Mouse (Mus musculus) embryonic facial prominence, embryonic 10.5 days (tissue): ENCODE measurements around the gene Rps5. TPM values are rescaled to one million over a fixed set of nuclear protein-coding genes. Genes with fewer than 3 reads are reported as not detected.
"Not testable (repeated sequence)": the region's sequence is repeated elsewhere in the genome, so short reads cannot be mapped to it uniquely, and the experiment has no call there.

Source experiments
- DNase-seq: peaks from one replicate; pipeline ENCODE4 v3.0.0-alpha.2; 2017; ENCODE audit warnings: low spot score
- H3K27ac ChIP-seq: fragments of 300-500 bp; sonication (generic); replicated peaks from 2 replicates; pipeline ENCODE4 v1.5.1; 2016; ENCODE audit warnings: mild to moderate bottlenecking
- H3K27me3 ChIP-seq: fragments of 300-500 bp; sonication (generic); replicated peaks from 2 replicates; pipeline ENCODE4 v1.6.1; 2016; ENCODE audit warnings: low read depth, mild to moderate bottlenecking; ENCODE audit not compliant: poor library complexity, severe bottlenecking
- H3K36me3 ChIP-seq: fragments of 300-500 bp; sonication (generic); replicated peaks from 2 replicates; pipeline ENCODE4 v1.6.1; 2016; ENCODE audit warnings: mild to moderate bottlenecking, moderate library complexity
- H3K4me1 ChIP-seq: fragments of 300-500 bp; sonication (generic); 2 replicates; pipeline ENCODE4 v1.6.1; 2016
- H3K4me3 ChIP-seq: fragments of 300-500 bp; sonication (generic); 2 replicates; pipeline ENCODE4 v1.5.1; 2016; ENCODE audit warnings: mild to moderate bottlenecking, moderate library complexity
- H3K9me3 ChIP-seq: fragments of 300-500 bp; sonication (generic); 2 replicates; pipeline ENCODE4 v1.6.1; 2016; ENCODE audit warnings: mild to moderate bottlenecking
- WGBS: fragments of 180-500 bp; shearing (Covaris S2); methylation state at CpG from one replicate; pipeline ENCODE4 v1.1.7; 2016; 5-methylcytosine and 5-hydroxymethylcytosine counted together
- polyA plus RNA-seq: library from polyadenylated mRNA; unstranded; fragments of >200 nt; fragmentation: Nextera tagmentation; extraction: Ambion mirVana; gene quantifications from 2 replicates; pipeline ENCODE4 v1.2.1, GENCODE M21; 2016

Rps5 gene
- polyA plus RNA-seq, 1 experiment from 2014 or later, result 1,123 TPM

- WGBS, result 89% methylated on average over 4 of the region's 4 CpGs
- not testable (repeated sequence) for DNase-seq, H3K36me3 ChIP-seq, H3K4me1 ChIP-seq, H3K27ac ChIP-seq, H3K27me3 ChIP-seq, H3K4me3 ChIP-seq, H3K9me3 ChIP-seq
These were observed 15.2 kb downstream of the Rps5 start for GRCm38 (mm10) chr7:12937254-12937803.

GRCm38 (mm10) chr7:12940599-12940998 is 18.5 kb downstream of the Rps5 start:
- Histone ChIP-seq H3K4me1 (no peaks in the 10 kb centered on the region), H3K9me3 (no peaks in the 10 kb centered on the region), H3K27me3 (no peaks in the 10 kb centered on the region), H3K36me3 (no peaks in the 10 kb centered on the region), H3K27ac (no peak overlapping the region), H3K4me3 (no peak overlapping the region)
- whole genome bisulfite sequencing, result 84% methylated on average over 4 of the region's 4 CpGs
- no peak for DNase-seq

GRCm38 (mm10) chr7:12943488-12943887 is 21.4 kb downstream of the Rps5 start:
- H3K27me3 ChIP-seq, result no peaks in the 10 kb centered on the region
- H3K4me1 ChIP-seq, result no peaks in the 10 kb centered on the region
- H3K27ac ChIP-seq, result no peak overlapping the region
- no peak overlapping the region for H3K4me3 ChIP-seq
- peaks cover 3% of the 10 kb centered on the region; the same call in 1 of the 2 replicates for H3K9me3 ChIP-seq
- no peak for DNase-seq
- no peaks in the 10 kb centered on the region for H3K36me3 ChIP-seq

- 10% methylated on average over 35 of the region's 35 CpGs for WGBS
- no peaks in the 10 kb centered on the region for H3K27me3 ChIP-seq
- peak overlapping the region; percentile 62 for H3K4me3 ChIP-seq
These were observed 27.2 kb downstream of the Rps5 start for GRCm38 (mm10) chr7:12949032-12949871.

GRCm38 (mm10) chr7:12949872-12950229 is 27.8 kb downstream of the Rps5 start:
- 7% methylated on average over 16 of the region's 16 CpGs for WGBS
- Histone ChIP-seq H3K9me3 (peaks cover 6% of the 10 kb centered on the region; the same call in 1 of the 2 replicates), H3K27ac (peak overlapping the region; percentile 94), H3K27me3 (no peaks in the 10 kb centered on the region), H3K36me3 (no peaks in the 10 kb centered on the region), H3K4me3 (peak overlapping the region; percentile 62), H3K4me1 (peaks cover 11% of the 10 kb centered on the region)
- no peak for DNase-seq

More at GRCm38 (mm10) chr7:12949032-12949871, 27.2 kb downstream of the Rps5 start:
- DNase-seq, result peak; percentile 94
- no peaks in the 10 kb centered on the region for H3K36me3 ChIP-seq
- H3K9me3 ChIP-seq, result peaks cover 6% of the 10 kb centered on the region; the same call in 1 of the 2 replicates
- H3K4me1 ChIP-seq, result peaks cover 11% of the 10 kb centered on the region
- H3K27ac ChIP-seq, result peak overlapping the region; percentile 94

GRCm38 (mm10) chr7:12954896-12955295 is 32.8 kb downstream of the Rps5 start:
- Histone ChIP-seq H3K4me1 (peaks cover 9% of the 10 kb centered on the region), H3K4me3 (no peak overlapping the region), H3K36me3 (no peaks in the 10 kb centered on the region), H3K27me3 (no peaks in the 10 kb centered on the region), H3K9me3 (no peaks in the 10 kb centered on the region), H3K27ac (no peak overlapping the region)
- WGBS, result 68% methylated on average over 3 of the region's 3 CpGs
- no peak for DNase-seq

GRCm38 (mm10) chr7:12957511-12957910 is 35.4 kb downstream of the Rps5 start:
- H3K9me3 ChIP-seq, result no peaks in the 10 kb centered on the region
- no peak for DNase-seq
- no peaks in the 10 kb centered on the region for H3K36me3 ChIP-seq
- no peak overlapping the region for H3K4me3 ChIP-seq
- no peak overlapping the region for H3K27ac ChIP-seq
- H3K27me3 ChIP-seq, result no peaks in the 10 kb centered on the region
- 78% methylated on average over 5 of the region's 5 CpGs for WGBS
- H3K4me1 ChIP-seq, result peaks cover 5% of the 10 kb centered on the region

- Histone ChIP-seq H3K4me1 (peaks cover 5% of the 10 kb centered on the region), H3K27ac (no peak overlapping the region), H3K9me3 (no peaks in the 10 kb centered on the region), H3K36me3 (no peaks in the 10 kb centered on the region), H3K27me3 (no peaks in the 10 kb centered on the region), H3K4me3 (no peak overlapping the region)
- DNase-seq, result no peak
- WGBS, result 85% methylated on average over 4 of the region's 4 CpGs
These were observed 36.9 kb downstream of the Rps5 start for GRCm38 (mm10) chr7:12958948-12959347.

GRCm38 (mm10) chr7:12959718-12960117 is 37.6 kb downstream of the Rps5 start:
- H3K27me3 ChIP-seq, result no peaks in the 10 kb centered on the region
- DNase-seq, result no peak
- 18% methylated on average over 4 of the region's 4 CpGs for WGBS
- H3K4me3 ChIP-seq, result no peak overlapping the region
- H3K9me3 ChIP-seq, result no peaks in the 10 kb centered on the region
- H3K27ac ChIP-seq, result no peak overlapping the region
- peaks cover 6% of the 10 kb centered on the region for H3K4me1 ChIP-seq
- H3K36me3 ChIP-seq, result no peaks in the 10 kb centered on the region

- 3% methylated on average over 29 of the region's 29 CpGs for WGBS
- peak; percentile 72 for DNase-seq
- Histone ChIP-seq H3K27me3 (no peaks in the 10 kb centered on the region), H3K4me1 (peaks cover 18% of the 10 kb centered on the region), H3K4me3 (peak overlapping the region; percentile 54), H3K27ac (peak overlapping the region; percentile 77), H3K36me3 (no peaks in the 10 kb centered on the region), H3K9me3 (no peaks in the 10 kb centered on the region)
These were observed 39.5 kb downstream of the Rps5 start for GRCm38 (mm10) chr7:12961511-12962141.

GRCm38 (mm10) chr7:12965678-12966091 is 43.6 kb downstream of the Rps5 start, which contains the start of gene Zfp324:
Gene Zfp324 (plus strand): TSS chr7:12965838.
- Histone ChIP-seq H3K27me3 (no peaks in the 10 kb centered on the region), H3K4me1 (peaks cover 27% of the 10 kb centered on the region), H3K9me3 (no peaks in the 10 kb centered on the region), H3K27ac (peak within 1 kb of the TSS; percentile 93), H3K4me3 (peak within 1 kb of the TSS; percentile 95), H3K36me3 (peaks cover 22% of the 10 kb centered on the region)
- DNase-seq, result peak; percentile 92
- WGBS, result under 1% methylated on average over 23 of the region's 23 CpGs

GRCm38 (mm10) chr7:12966104-12966845 is 44.2 kb downstream of the Rps5 start:
- H3K27me3 ChIP-seq, result no peaks in the 10 kb centered on the region
- H3K36me3 ChIP-seq, result peaks cover 28% of the 10 kb centered on the region
- peaks cover 22% of the 10 kb centered on the region for H3K4me1 ChIP-seq
- peak; percentile 75 for DNase-seq
- peak overlapping the region; percentile 95 for H3K4me3 ChIP-seq
- 1% methylated on average over 29 of the region's 29 CpGs for WGBS
- H3K9me3 ChIP-seq, result no peaks in the 10 kb centered on the region
- peak overlapping the region; percentile 93 for H3K27ac ChIP-seq
